Mouse (Mus musculus) lung, embryonic 14.5 days (tissue): ENCODE data around the gene Hes5. TPM values are rescaled to one million over a fixed set of nuclear protein-coding genes. Genes with fewer than 3 reads are reported as not detected.

ENCODE experiments used
- ATAC-seq: fragments of 200-750 bp; cut with Nextera tagmentation; 2 replicates; pipeline ENCODE4 v1.8.0; 2017; ENCODE audit warnings: mild to moderate bottlenecking, moderate TSS enrichment, moderate library complexity; ENCODE audit not compliant: insufficient read depth
- DNase-seq: peaks from one replicate; pipeline ENCODE4 v3.0.0-alpha.2; 2015
- H3K27ac ChIP-seq: fragments of 300-500 bp; sonication (generic); 2 replicates; pipeline ENCODE4 v1.5.1; 2014; ENCODE audit warnings: low read depth, mild to moderate bottlenecking, moderate library complexity
- H3K27me3 ChIP-seq: fragments of 300-500 bp; sonication (generic); 2 replicates; pipeline ENCODE4 v1.6.1; 2014; ENCODE audit warnings: low read length, control low read depth; ENCODE audit not compliant: insufficient read depth
- H3K36me3 ChIP-seq: fragments of 300-500 bp; sonication (generic); 2 replicates; pipeline ENCODE4 v1.6.1; 2014; ENCODE audit warnings: control low read depth; ENCODE audit not compliant: insufficient read depth
- H3K4me1 ChIP-seq: fragments of 300-500 bp; sonication (generic); 2 replicates; pipeline ENCODE4 v1.6.1; 2014; ENCODE audit warnings: antibody characterized with exemption, control low read depth; ENCODE audit not compliant: insufficient read depth
- H3K4me2 ChIP-seq: fragments of 300-500 bp; sonication (generic); 2 replicates; pipeline ENCODE4 v1.6.1; 2014; ENCODE audit warnings: mild to moderate bottlenecking
- H3K4me3 ChIP-seq: fragments of 300-500 bp; sonication (generic); 2 replicates; pipeline ENCODE4 v1.5.1; 2014; ENCODE audit warnings: low read depth, low read length
- H3K9ac ChIP-seq: fragments of 300-500 bp; sonication (generic); 2 replicates; pipeline ENCODE4 v1.6.1; 2014
- H3K9me3 ChIP-seq: fragments of 300-500 bp; sonication (generic); 2 replicates; pipeline ENCODE4 v1.6.1; 2016; ENCODE audit warnings: low read depth, low read length, control low read depth
- CTCF ChIP-seq: IDR thresholded peaks from 2 replicates; pipeline ENCODE4 v1.5.1; 2016; ENCODE audit warnings: antibody characterized with exemption, low read depth
- WGBS: fragments of 180-500 bp; shearing (Covaris S2); extraction: QIAGEN DNeasy Blood & Tissue Kit; methylation state at CpG from one replicate; pipeline ENCODE4 v1.1.7; 2014; 5-methylcytosine and 5-hydroxymethylcytosine counted together
- polyA plus RNA-seq: library from polyadenylated mRNA; unstranded; fragments of >200 nt; fragmentation: Nextera tagmentation; extraction: Ambion mirVana; gene quantifications from 2 replicates; pipeline ENCODE4 v1.2.1, GENCODE M21; 2014

Gene Hes5
- polyA plus RNA-seq, 1 experiment from 2014 or later, result 0.14 TPM

- peaks cover 49% of the 10 kb centered on the region for H3K36me3 ChIP-seq
- TF ChIP-seq CTCF, result peak; percentile 92
- ATAC-seq (peak; percentile 71), DNase-seq (peak; percentile 82)
- 36% methylated on average over 7 of the region's 7 CpGs for WGBS
- H3K4me2 ChIP-seq, result no peak overlapping the region
- H3K27me3 ChIP-seq, result no peaks in the 10 kb centered on the region; the same call in 1 of the 2 replicates
- no peak overlapping the region for H3K9ac ChIP-seq
- no peaks in the 10 kb centered on the region for H3K9me3 ChIP-seq
- no peak overlapping the region for H3K27ac ChIP-seq
- H3K4me1 ChIP-seq, result no peaks in the 10 kb centered on the region; the same call in 1 of the 2 replicates
- no peak overlapping the region for H3K4me3 ChIP-seq
Observed at GRCm38 (mm10) chr4:154981530-154981929, 20.8 kb downstream of the Hes5 start.

GRCm38 (mm10) chr4:154982247-154983120, 21.8 kb downstream of the Hes5 start:
- Histone ChIP-seq H3K27me3 (no peaks in the 10 kb centered on the region; the same call in 1 of the 2 replicates), H3K27ac (no peak overlapping the region), H3K9ac (no peak overlapping the region), H3K4me1 (no peaks in the 10 kb centered on the region; the same call in 1 of the 2 replicates), H3K36me3 (peaks cover 39% of the 10 kb centered on the region), H3K4me2 (no peak overlapping the region), H3K4me3 (no peak overlapping the region), H3K9me3 (no peaks in the 10 kb centered on the region)
- TF ChIP-seq CTCF, result no peak
- ATAC-seq (no peak), DNase-seq (no peak)
- WGBS, result 68% methylated on average over 19 of the region's 19 CpGs

- WGBS, result 22% methylated on average over 24 of the region's 24 CpGs
- no peak for DNase-seq
- ATAC-seq, result no peak
- Histone ChIP-seq H3K9me3 (no peaks in the 10 kb centered on the region), H3K27me3 (no peaks in the 10 kb centered on the region; the same call in 1 of the 2 replicates), H3K36me3 (peaks cover 27% of the 10 kb centered on the region), H3K4me1 (no peaks in the 10 kb centered on the region; the same call in 1 of the 2 replicates), H3K4me3 (no peak overlapping the region), H3K4me2 (no peak overlapping the region), H3K9ac (no peak overlapping the region), H3K27ac (no peak overlapping the region)
- no peak for TF ChIP-seq CTCF
Observed at GRCm38 (mm10) chr4:154983767-154984166, 23.0 kb downstream of the Hes5 start.

GRCm38 (mm10) chr4:154985151-154985777, 24.5 kb downstream of the Hes5 start:
- TF ChIP-seq CTCF, result no peak

GRCm38 (mm10) chr4:154986096-154986495, 25.4 kb downstream of the Hes5 start:
- Histone ChIP-seq H3K4me3 (no peak overlapping the region), H3K9me3 (no peaks in the 10 kb centered on the region), H3K27ac (no peak overlapping the region), H3K9ac (peak overlapping the region; percentile 28; the same call in 1 of the 2 replicates), H3K36me3 (peaks cover 3% of the 10 kb centered on the region; the same call in 1 of the 2 replicates), H3K4me1 (no peaks in the 10 kb centered on the region; the same call in 1 of the 2 replicates), H3K4me2 (peak overlapping the region; percentile 43; the same call in 1 of the 2 replicates), H3K27me3 (no peaks in the 10 kb centered on the region; the same call in 1 of the 2 replicates)
- WGBS, result 17% methylated on average over 17 of the region's 17 CpGs
- ATAC-seq (peak; percentile 20; the same call in 1 of the 2 replicates), DNase-seq (peak; percentile 87)
- peak; percentile 77 for TF ChIP-seq CTCF

More at GRCm38 (mm10) chr4:154985151-154985777, 24.5 kb downstream of the Hes5 start:
- no peaks in the 10 kb centered on the region for H3K9me3 ChIP-seq
- H3K4me3 ChIP-seq, result no peak overlapping the region
- peaks cover 12% of the 10 kb centered on the region for H3K36me3 ChIP-seq
- peak overlapping the region; percentile 28; the same call in 1 of the 2 replicates for H3K9ac ChIP-seq
- H3K27ac ChIP-seq, result no peak overlapping the region
- no peaks in the 10 kb centered on the region; the same call in 1 of the 2 replicates for H3K4me1 ChIP-seq
- DNase-seq, result no peak
- no peaks in the 10 kb centered on the region; the same call in 1 of the 2 replicates for H3K27me3 ChIP-seq
- ATAC-seq, result no peak
- H3K4me2 ChIP-seq, result no peak overlapping the region
- 85% methylated on average over 5 of the region's 5 CpGs for WGBS

- H3K4me1 ChIP-seq, result no peaks in the 10 kb centered on the region; the same call in 1 of the 2 replicates
- ATAC-seq (no peak), DNase-seq (no peak)
- H3K9ac ChIP-seq, result no peak overlapping the region
- H3K4me3 ChIP-seq, result no peak overlapping the region
- H3K4me2 ChIP-seq, result no peak overlapping the region
- H3K27me3 ChIP-seq, result no peaks in the 10 kb centered on the region; the same call in 1 of the 2 replicates
- H3K27ac ChIP-seq, result no peak overlapping the region
- H3K9me3 ChIP-seq, result no peaks in the 10 kb centered on the region
- no peaks in the 10 kb centered on the region for H3K36me3 ChIP-seq
- WGBS, result 69% methylated on average over 15 of the region's 15 CpGs
- TF ChIP-seq CTCF, result no peak
Observed at GRCm38 (mm10) chr4:154986750-154987149, 26.0 kb downstream of the Hes5 start.

GRCm38 (mm10) chr4:154994876-154995275, 34.2 kb downstream of the Hes5 start:
- ATAC-seq (no peak), DNase-seq (no peak)
- 61% methylated on average over 4 of the region's 4 CpGs for WGBS
- Histone ChIP-seq H3K9me3 (no peaks in the 10 kb centered on the region), H3K4me2 (no peak overlapping the region), H3K4me1 (0 out of 2 replicates have a peak, but pooled peaks cover 4% of the 10 kb centered on the region), H3K4me3 (no peak overlapping the region), H3K27ac (no peak overlapping the region), H3K27me3 (no peaks in the 10 kb centered on the region), H3K9ac (no peak overlapping the region), H3K36me3 (no peaks in the 10 kb centered on the region)
- no peak for TF ChIP-seq CTCF
